Mouse (Mus musculus) limb, embryonic 13.5 days (tissue): ENCODE measurements around the gene Dclre1a. TPM values are rescaled to one million over a fixed set of nuclear protein-coding genes. Genes with fewer than 3 reads are reported as not detected.
"Not testable (repeated sequence)": the region's sequence is repeated elsewhere in the genome, so short reads cannot be mapped to it uniquely, and the experiment has no call there.

Experiments used
- ATAC-seq: fragments of 200-750 bp; cut with Nextera tagmentation; 2 replicates; pipeline ENCODE4 v1.8.0; 2017; ENCODE audit warnings: low read depth, moderate number of reproducible peaks, moderate TSS enrichment; ENCODE audit not compliant: low FRiP score
- H3K27ac ChIP-seq: fragments of 300-500 bp; sonication (generic); 2 replicates; pipeline ENCODE4 v1.5.1; 2015; ENCODE audit warnings: inconsistent platforms, mild to moderate bottlenecking, moderate library complexity
- H3K27me3 ChIP-seq: fragments of 300-500 bp; sonication (generic); 2 replicates; pipeline ENCODE4 v1.6.1; 2015; ENCODE audit warnings: mild to moderate bottlenecking, inconsistent platforms
- H3K36me3 ChIP-seq: fragments of 300-500 bp; sonication (generic); 2 replicates; pipeline ENCODE4 v1.6.1; 2015; ENCODE audit warnings: inconsistent platforms, mild to moderate bottlenecking, moderate library complexity
- H3K4me1 ChIP-seq: fragments of 300-500 bp; sonication (generic); 2 replicates; pipeline ENCODE4 v1.6.1; 2015; ENCODE audit warnings: inconsistent platforms
- H3K4me2 ChIP-seq: fragments of 300-500 bp; sonication (generic); replicated peaks from 2 replicates; pipeline ENCODE4 v1.6.1; 2015; ENCODE audit warnings: inconsistent platforms, mild to moderate bottlenecking, moderate library complexity
- H3K4me3 ChIP-seq: fragments of 300-500 bp; sonication (generic); 2 replicates; pipeline ENCODE4 v1.5.1; 2015; ENCODE audit warnings: moderate library complexity, mild to moderate bottlenecking, inconsistent platforms
- H3K9ac ChIP-seq: fragments of 300-500 bp; sonication (generic); 2 replicates; pipeline ENCODE4 v1.6.1; 2015; ENCODE audit warnings: mild to moderate bottlenecking, inconsistent platforms
- H3K9me3 ChIP-seq: fragments of 300-500 bp; sonication (generic); 2 replicates; pipeline ENCODE4 v1.6.1; 2016; ENCODE audit warnings: inconsistent platforms
- WGBS: fragments of 180-500 bp; shearing (Covaris S2); methylation state at CpG from one replicate; pipeline ENCODE4 v1.1.7; 2015; 5-methylcytosine and 5-hydroxymethylcytosine counted together
- polyA plus RNA-seq: library from polyadenylated mRNA; unstranded; fragments of >200 nt; fragmentation: Nextera tagmentation; extraction: Ambion mirVana; gene quantifications from 2 replicates; pipeline ENCODE4 v1.2.1, GENCODE M21; 2015

Gene Dclre1a
- polyA plus RNA-seq, 1 experiment from 2014 or later: 22.1 TPM

DNA sequence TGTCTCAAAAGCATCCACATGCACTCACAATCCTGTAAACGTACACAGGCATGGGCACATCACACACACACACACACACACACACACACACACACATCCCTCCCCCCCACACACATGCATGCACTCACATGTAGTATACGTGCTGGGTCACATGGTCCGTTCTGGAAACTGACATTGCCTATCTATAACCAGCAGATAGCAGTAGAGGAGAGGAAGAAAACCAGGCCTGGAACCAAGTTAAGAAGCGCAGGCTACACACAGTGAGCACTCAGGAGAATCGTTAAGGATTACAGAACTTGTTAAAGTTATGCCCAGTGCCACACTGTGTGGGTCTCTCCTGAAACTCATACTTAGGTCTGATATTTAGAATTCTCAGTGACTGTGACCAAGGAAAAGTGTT, 45.0 kb downstream of the Dclre1a start:
- H3K27ac ChIP-seq, H3K4me1 ChIP-seq, H3K36me3 ChIP-seq, H3K9me3 ChIP-seq, H3K27me3 ChIP-seq, H3K9ac ChIP-seq, H3K4me2 ChIP-seq, H3K4me3 ChIP-seq, ATAC-seq: not testable (repeated sequence)
- no CpG with 5 or more reads among the region's 5 CpGs for WGBS

DNA sequence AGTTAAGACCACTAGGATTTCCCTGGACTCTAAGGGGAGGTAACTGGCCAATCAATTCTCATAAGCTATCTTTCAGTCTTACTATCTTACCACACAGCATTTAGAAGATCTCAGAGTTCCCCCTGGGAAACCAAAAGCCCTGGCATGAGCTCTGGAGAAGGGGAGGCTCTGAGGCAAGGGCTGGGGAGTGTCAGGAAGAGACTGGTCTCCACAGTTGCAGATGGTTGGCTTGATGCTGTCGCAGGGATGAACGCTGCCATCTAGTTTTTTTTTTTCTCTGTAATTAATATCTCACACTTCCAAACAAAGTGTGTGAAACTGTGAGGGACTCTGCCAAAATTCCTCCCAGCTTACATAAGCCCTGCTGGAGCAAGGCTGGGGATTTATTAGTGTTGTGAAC, 53.9 kb downstream of the Dclre1a start:
- ATAC-seq, H3K27me3 ChIP-seq, H3K36me3 ChIP-seq, H3K9me3 ChIP-seq, H3K4me3 ChIP-seq, H3K27ac ChIP-seq, H3K4me1 ChIP-seq, H3K9ac ChIP-seq, H3K4me2 ChIP-seq: not testable (repeated sequence)
- no CpG with 5 or more reads among the region's 2 CpGs for WGBS

GRCm38 (mm10) chr19:56489601-56490000, 58.4 kb downstream of the Dclre1a start:
- no peak for ATAC-seq
- no peaks in the 10 kb centered on the region for H3K36me3 ChIP-seq
- WGBS: 59% methylated on average over 6 of the region's 6 CpGs
- H3K27me3 ChIP-seq: no peaks in the 10 kb centered on the region
- peaks cover 8% of the 10 kb centered on the region for H3K4me1 ChIP-seq
- H3K9me3 ChIP-seq: no peaks in the 10 kb centered on the region; the same call in 1 of the 2 replicates
- H3K27ac ChIP-seq: no peak overlapping the region
- no peak overlapping the region for H3K4me3 ChIP-seq
- no peak overlapping the region for H3K9ac ChIP-seq
- H3K4me2 ChIP-seq: no peak overlapping the region

GRCm38 (mm10) chr19:56487339-56487738, 60.7 kb downstream of the Dclre1a start:
- H3K9me3 ChIP-seq: no peaks in the 10 kb centered on the region; the same call in 1 of the 2 replicates
- peaks cover 8% of the 10 kb centered on the region for H3K4me1 ChIP-seq
- no peak overlapping the region for H3K4me2 ChIP-seq
- H3K4me3 ChIP-seq: no peak overlapping the region
- H3K9ac ChIP-seq: no peak overlapping the region
- no peaks in the 10 kb centered on the region for H3K27me3 ChIP-seq
- ATAC-seq: no peak
- H3K36me3 ChIP-seq: no peaks in the 10 kb centered on the region
- H3K27ac ChIP-seq: no peak overlapping the region
- WGBS: 92% methylated on average over 2 of the region's 2 CpGs

DNA sequence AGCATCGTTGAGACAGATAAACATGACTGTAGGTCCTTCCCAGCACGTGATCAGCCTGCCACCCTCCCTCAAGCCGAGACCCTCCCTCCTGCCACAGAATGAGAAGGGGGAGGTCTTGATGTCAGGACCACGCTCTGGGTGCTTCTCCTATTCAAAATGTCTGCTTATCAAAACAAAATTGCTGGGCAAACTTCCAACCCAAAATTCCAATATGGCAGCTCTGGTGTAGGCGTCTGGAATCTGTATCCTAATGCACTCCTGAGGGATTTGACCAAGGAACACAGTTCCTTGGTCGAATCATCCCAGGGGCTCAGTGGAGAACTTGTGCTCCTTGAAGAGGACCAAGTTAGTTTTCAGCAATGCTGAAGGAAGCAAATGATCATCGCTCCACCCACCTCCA, 61.1 kb downstream of the Dclre1a start:
- 87% methylated on average over 7 of the region's 7 CpGs for WGBS
- no peak overlapping the region for H3K9ac ChIP-seq
- no peak for ATAC-seq

GRCm38 (mm10) chr19:56485376-56486271, 62.4 kb downstream of the Dclre1a start:
- WGBS: 47% methylated on average over 13 of the region's 13 CpGs
- H3K9ac ChIP-seq: no peak overlapping the region
- H3K27me3 ChIP-seq: no peaks in the 10 kb centered on the region
- no peak overlapping the region for H3K4me3 ChIP-seq
- H3K4me1 ChIP-seq: peaks cover 8% of the 10 kb centered on the region
- no peak for ATAC-seq
- no peak overlapping the region for H3K4me2 ChIP-seq
- H3K27ac ChIP-seq: no peak overlapping the region
- H3K36me3 ChIP-seq: no peaks in the 10 kb centered on the region
- H3K9me3 ChIP-seq: no peaks in the 10 kb centered on the region; the same call in 1 of the 2 replicates

More for the DNA sequence above, 61.1 kb downstream of the Dclre1a start:
- Histone ChIP-seq H3K4me3 (no peak overlapping the region), H3K27me3 (no peaks in the 10 kb centered on the region), H3K36me3 (no peaks in the 10 kb centered on the region), H3K27ac (no peak overlapping the region), H3K4me2 (no peak overlapping the region), H3K9me3 (no peaks in the 10 kb centered on the region; the same call in 1 of the 2 replicates), H3K4me1 (peaks cover 8% of the 10 kb centered on the region)

- no peak for ATAC-seq
- Histone ChIP-seq H3K27ac (no peak overlapping the region), H3K36me3 (no peaks in the 10 kb centered on the region), H3K9ac (no peak overlapping the region), H3K4me3 (no peak overlapping the region), H3K9me3 (no peaks in the 10 kb centered on the region; the same call in 1 of the 2 replicates), H3K4me1 (peaks cover 8% of the 10 kb centered on the region), H3K4me2 (no peak overlapping the region), H3K27me3 (no peaks in the 10 kb centered on the region)
- 64% methylated on average over 13 of the region's 13 CpGs for whole genome bisulfite sequencing
These were observed 63.2 kb downstream of the Dclre1a start for GRCm38 (mm10) chr19:56484630-56485375.

Other genes starting within 250 kb of the Dclre1a start
- gene Nrap, start 158.2 kb downstream of the Dclre1a start, polyA plus RNA-seq: 1.00 and 1.1 TPM in 2 replicates
- 29.3 and 30.1 TPM in 2 replicates for gene Casp7, start 151.1 kb downstream of the Dclre1a start, polyA plus RNA-seq
- 0.08 and 0.14 TPM in 2 replicates for gene Plekhs1, start 86.6 kb downstream of the Dclre1a start, polyA plus RNA-seq
- gene Nhlrc2, start within 50 bp of the Dclre1a start, polyA plus RNA-seq: 14.2 and 14.4 TPM in 2 replicates
- gene Adrb1, start 174.0 kb upstream of the Dclre1a start, polyA plus RNA-seq: 0.61 and 0.62 TPM in 2 replicates